In genomic region chr3:52579917-52580316, GRCm38 (mm10) we compare ENCODE assay signal across 25 mouse cellular contexts.
DNase-seq lines count a peak whose midpoint lies in the region; ATAC-seq and TF ChIP-seq lines count a peak whose summit lies in the region.
"Had no signal": no experiment of that assay in that cellular context is flagged by ENCODE, and none has a peak within 500 bp of the region (broad histone marks: within the 10 kb centered on the region; RNA-seq: fewer than 3 reads in every experiment).

No protein-coding gene starts in this region.

- no peaks in the 10 kb centered on the region for H3K9me3 ChIP-seq in intestine, embryonic 14.5 days (ENCODE audit: control insufficient read depth, low read length)
- no peaks in the 10 kb centered on the region for H3K9me3 ChIP-seq in intestine, embryonic 16.5 days (ENCODE audit: control insufficient read depth, low read length)
- H3K9me3 ChIP-seq: embryonic facial prominence, embryonic 10.5 days; embryonic facial prominence, embryonic 13.5 days; forebrain, embryonic 13.5 days; heart, embryonic 10.5 days; heart, embryonic 13.5 days; hindbrain, embryonic 13.5 days had no signal

- H3K27me3 ChIP-seq in intestine, embryonic 14.5 days (replicated peaks; ENCODE audit: control insufficient read depth, insufficient read depth, low read length) = no peaks in the 10 kb centered on the region
- no peaks in the 10 kb centered on the region for H3K27me3 ChIP-seq in intestine, embryonic 16.5 days (replicated peaks; ENCODE audit: control insufficient read depth, insufficient read depth, low read length)
- H3K27me3 ChIP-seq: embryonic facial prominence, embryonic 13.5 days; forebrain, embryonic 13.5 days; heart, embryonic 13.5 days; hindbrain, embryonic 13.5 days had no signal

- H3K27ac ChIP-seq in intestine, embryonic 14.5 days (ENCODE audit: low read depth) = no peak overlapping the region
- no peak overlapping the region for H3K27ac ChIP-seq in intestine, embryonic 16.5 days (ENCODE audit: low read length)
- H3K27ac ChIP-seq: embryonic facial prominence, embryonic 10.5 days; embryonic facial prominence, embryonic 13.5 days; forebrain, embryonic 13.5 days; heart, adult 2 months; heart, embryonic 10.5 days; heart, embryonic 13.5 days; hindbrain, embryonic 13.5 days had no signal

- 75% methylated on average over 3 of the region's 3 CpGs for WGBS in intestine, embryonic 14.5 days
- 74% methylated on average over 3 of the region's 3 CpGs for WGBS in intestine, embryonic 16.5 days
- 48% methylated on average over 3 of the region's 3 CpGs for WGBS in lung, adult 2 months

- no peak overlapping the region for H3K4me3 ChIP-seq in intestine, embryonic 14.5 days (ENCODE audit: low read depth, low read length)
- no peak overlapping the region for H3K4me3 ChIP-seq in intestine, embryonic 16.5 days (ENCODE audit: low read length)
- H3K4me3 ChIP-seq in lung, adult 2 months (replicated peaks; ENCODE audit: extremely low read depth, low read depth, low read length) = no peak overlapping the region
- H3K4me3 ChIP-seq: embryonic facial prominence, embryonic 10.5 days; embryonic facial prominence, embryonic 13.5 days; erythroblast, embryonic 14.5 days; forebrain, embryonic 13.5 days; heart, adult 2 months; heart, embryonic 10.5 days; heart, embryonic 13.5 days; hindbrain, embryonic 13.5 days had no signal

- H3K9ac ChIP-seq in intestine, embryonic 14.5 days (ENCODE audit: low read length) = no peak overlapping the region
- H3K9ac ChIP-seq in intestine, embryonic 16.5 days (ENCODE audit: low read depth, low read length) = no peak overlapping the region
- H3K9ac ChIP-seq: embryonic facial prominence, embryonic 13.5 days; forebrain, embryonic 13.5 days; heart, embryonic 13.5 days; hindbrain, embryonic 13.5 days had no signal

- TF ChIP-seq CTCF in lung, adult 2 months (IDR thresholded peaks at IDR 0.05; ENCODE audit: insufficient read depth, low read length) = no peak

- ATAC-seq in intestine, embryonic 14.5 days (replicated peaks; ENCODE audit: low FRiP score, low TSS enrichment, low read depth) = no peak
- no peak for ATAC-seq in intestine, embryonic 16.5 days
- ATAC-seq: CD4-positive, CD25-positive, alpha-beta regulatory T cell, adult 4 months; forebrain, embryonic 13.5 days; forebrain, embryonic 16.5 days; hindbrain, embryonic 16.5 days had no signal

- H3K4me2 ChIP-seq in intestine, embryonic 14.5 days (ENCODE audit: low read length) = no peak overlapping the region
- H3K4me2 ChIP-seq in intestine, embryonic 16.5 days (ENCODE audit: low read depth, low read length) = no peak overlapping the region
- H3K4me2 ChIP-seq: embryonic facial prominence, embryonic 13.5 days; forebrain, embryonic 13.5 days; heart, embryonic 13.5 days; hindbrain, embryonic 13.5 days had no signal

- H3K4me1 ChIP-seq in intestine, embryonic 14.5 days (replicated peaks; ENCODE audit: control insufficient read depth, insufficient read depth, low read length) = no peaks in the 10 kb centered on the region
- H3K4me1 ChIP-seq in intestine, embryonic 16.5 days (ENCODE audit: control insufficient read depth, insufficient read depth, low read length) = no peaks in the 10 kb centered on the region
- H3K4me1 ChIP-seq in lung, adult 2 months (ENCODE audit: control insufficient read depth, insufficient read depth, low read length) = peaks cover 6% of the 10 kb centered on the region; the same call in 1 of the 2 replicates
- H3K4me1 ChIP-seq: embryonic facial prominence, embryonic 10.5 days; embryonic facial prominence, embryonic 13.5 days; heart, embryonic 10.5 days; heart, embryonic 13.5 days had no signal

- peak; percentile 6 for DNase-seq in intestine, embryonic 14.5 days (ENCODE audit: low spot score)
- peak; percentile 4 for DNase-seq in lung, adult 2 months
- DNase-seq in lung, postnatal 14 days = no peak
- peak; percentile 21 for DNase-seq in adipocyte (ENCODE audit: low spot score)
- peak; percentile 43 for DNase-seq in lung, postnatal 36 days
- no peak for DNase-seq in thymus, postnatal 36 days
- DNase-seq: adrenal gland, adult 8-10 months; adrenal gland, postnatal 25 days; cerebellum, adult 8-10 months; cerebellum, postnatal 10 days; cerebellum, postnatal 36 days; embryo, embryonic 11 days; gastrocnemius, postnatal 14 days; heart, adult 2 months had no signal

- H3K36me3 ChIP-seq in intestine, embryonic 14.5 days (ENCODE audit: control insufficient read depth, insufficient read depth, low read length) = no peaks in the 10 kb centered on the region
- H3K36me3 ChIP-seq in intestine, embryonic 16.5 days (ENCODE audit: control insufficient read depth, insufficient read depth, low read length) = no peaks in the 10 kb centered on the region
- H3K36me3 ChIP-seq: embryonic facial prominence, embryonic 10.5 days; embryonic facial prominence, embryonic 13.5 days; heart, embryonic 10.5 days; heart, embryonic 13.5 days; hindbrain, embryonic 13.5 days had no signal

- TF ChIP-seq POLR2A in lung, adult 2 months (IDR thresholded peaks at IDR 0.05; ENCODE audit: borderline replicate concordance, extremely low read depth, low read depth, low read length) = no peak

Comparison
In these comparisons a context has a peak if more than half of its experiments do, and no peak if none do; other contexts are left out.
1. DNase-seq: peak in intestine, embryonic 14.5 days (single experiment), lung, adult 2 months (single experiment), adipocyte (single experiment) and lung, postnatal 36 days (single experiment); none in lung, postnatal 14 days (single experiment) and thymus, postnatal 36 days (0 of 2).